Mouse (Mus musculus): Measurements from ENCODE around the gene Senp1. TPM values are rescaled to one million over a fixed set of nuclear protein-coding genes. Genes with fewer than 3 reads are reported as not detected.

Senp1 gene
- polyA plus RNA-seq (2015; fragmentation: Nextera tagmentation; extraction: Ambion mirVana): 23.2 and 24.3 TPM in 2 replicates

GRCm38 (mm10) chr15:98093121-98094011 is at the start of gene Senp1:
Gene Senp1 (minus strand): TSS chr15:98093744.
- no peaks in the 10 kb centered on the region for H3K27me3 ChIP-seq (replicated peaks)
- H3K4me2 ChIP-seq: peak within 1 kb of the TSS; percentile 74
- under 1% methylated on average over 58 of the region's 58 CpGs for WGBS
- no peaks in the 10 kb centered on the region for H3K9me3 ChIP-seq
- peak; percentile 94 for ATAC-seq (replicated peaks)
- H3K4me3 ChIP-seq: peak within 1 kb of the TSS; percentile 79
- peaks cover 24% of the 10 kb centered on the region for H3K4me1 ChIP-seq
- peak within 1 kb of the TSS; percentile 95 for H3K27ac ChIP-seq
- H3K9ac ChIP-seq: peak within 1 kb of the TSS; percentile 92
- no peaks in the 10 kb centered on the region for H3K36me3 ChIP-seq (replicated peaks)

- Histone ChIP-seq H3K4me2 (no peak overlapping the region), H3K4me3 (no peak overlapping the region), H3K27me3 (replicated peaks) (no peaks in the 10 kb centered on the region), H3K27ac (no peak overlapping the region), H3K9ac (no peak overlapping the region), H3K4me1 (peaks cover 14% of the 10 kb centered on the region), H3K36me3 (replicated peaks) (peaks cover 28% of the 10 kb centered on the region), H3K9me3 (no peaks in the 10 kb centered on the region)
- WGBS: 83% methylated on average over 10 of the region's 10 CpGs
- no peak for ATAC-seq (replicated peaks)
Observed at GRCm38 (mm10) chr15:98142515-98142914, 49.0 kb upstream of the Senp1 start.

- 94% methylated on average over 5 of the region's 5 CpGs for WGBS
- Histone ChIP-seq H3K4me2 (no peak overlapping the region), H3K27ac (no peak overlapping the region), H3K4me3 (no peak overlapping the region), H3K9me3 (no peaks in the 10 kb centered on the region), H3K4me1 (peaks cover 11% of the 10 kb centered on the region), H3K36me3 (replicated peaks) (peaks cover 41% of the 10 kb centered on the region), H3K9ac (no peak overlapping the region), H3K27me3 (replicated peaks) (no peaks in the 10 kb centered on the region)
- ATAC-seq (replicated peaks): no peak
Observed at GRCm38 (mm10) chr15:98140809-98141208, 47.3 kb upstream of the Senp1 start.

DNA sequence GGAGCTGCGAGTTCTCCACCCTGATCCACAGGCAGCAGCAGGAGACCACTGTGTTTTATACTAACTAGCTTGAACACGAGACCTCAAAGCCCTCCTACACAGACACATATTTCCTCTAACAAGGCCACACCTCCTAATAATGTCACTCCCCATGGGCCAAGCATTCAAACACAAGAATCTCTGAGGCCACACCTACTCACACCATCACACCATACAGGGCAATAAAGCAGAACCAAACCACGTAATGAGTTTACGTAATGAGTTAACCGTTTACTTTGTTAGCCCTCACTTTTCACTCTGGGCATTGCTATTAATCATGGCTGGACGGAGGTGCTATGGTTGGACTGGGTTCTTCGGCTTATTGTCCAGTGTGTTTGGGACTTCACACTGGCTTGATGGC is 46.2 kb upstream of the Senp1 start:
- Histone ChIP-seq H3K9me3 (no peaks in the 10 kb centered on the region), H3K4me2 (no peak overlapping the region), H3K36me3 (replicated peaks) (peaks cover 43% of the 10 kb centered on the region), H3K27ac (no peak overlapping the region), H3K4me3 (no peak overlapping the region), H3K9ac (no peak overlapping the region), H3K27me3 (replicated peaks) (no peaks in the 10 kb centered on the region), H3K4me1 (peaks cover 8% of the 10 kb centered on the region)
- ATAC-seq (replicated peaks): no peak
- WGBS: 88% methylated on average over 7 of the region's 7 CpGs

DNA sequence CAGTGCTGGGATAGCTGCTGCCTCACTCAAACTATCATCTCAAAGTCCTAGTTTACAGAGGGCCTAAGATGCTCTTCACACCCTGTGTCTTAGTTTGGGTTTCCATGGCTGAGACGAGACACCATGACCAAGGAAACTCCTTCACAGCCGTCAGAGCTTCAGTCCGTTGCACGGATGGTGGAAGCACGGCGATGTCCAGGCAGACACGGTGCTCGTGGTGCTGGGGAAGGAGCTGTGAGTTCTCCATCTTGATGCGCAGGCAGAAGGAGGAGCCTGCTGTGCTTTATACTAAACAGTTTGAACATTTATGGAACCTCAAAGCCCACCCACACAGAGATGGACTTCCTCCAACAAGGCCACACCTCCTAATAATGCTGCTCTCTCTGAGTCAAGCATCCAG is 43.3 kb upstream of the Senp1 start:
- 92% methylated on average over 9 of the region's 9 CpGs for WGBS
- Histone ChIP-seq H3K9ac (no peak overlapping the region), H3K27ac (no peak overlapping the region), H3K36me3 (replicated peaks) (peaks cover 55% of the 10 kb centered on the region), H3K9me3 (no peaks in the 10 kb centered on the region), H3K4me1 (no peaks in the 10 kb centered on the region), H3K4me2 (no peak overlapping the region), H3K4me3 (no peak overlapping the region), H3K27me3 (replicated peaks) (no peaks in the 10 kb centered on the region)
- ATAC-seq (replicated peaks): no peak

DNA sequence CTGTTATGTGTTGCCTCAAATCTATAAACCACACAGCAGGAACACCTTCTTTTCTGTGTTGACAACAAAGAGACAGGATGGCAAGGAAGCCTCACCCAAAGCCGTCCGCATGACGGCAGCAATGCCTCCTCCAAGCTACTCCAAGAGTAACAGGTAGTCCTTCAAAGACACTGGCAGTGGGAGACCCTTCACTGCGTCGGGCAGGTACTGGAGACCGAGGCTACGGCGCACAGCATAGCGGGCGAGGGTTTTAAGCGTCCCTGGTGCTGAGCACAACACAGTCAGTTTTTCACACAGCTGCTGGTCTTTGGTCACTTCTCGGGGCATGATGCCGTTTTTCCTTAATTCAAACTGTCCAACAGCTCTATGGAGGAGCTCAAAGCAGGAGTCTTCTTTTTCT is 42.1 kb upstream of the Senp1 start:
- Histone ChIP-seq H3K9ac (no peak overlapping the region), H3K27ac (no peak overlapping the region), H3K4me2 (no peak overlapping the region), H3K36me3 (replicated peaks) (peaks cover 56% of the 10 kb centered on the region), H3K4me3 (no peak overlapping the region), H3K4me1 (no peaks in the 10 kb centered on the region), H3K9me3 (no peaks in the 10 kb centered on the region), H3K27me3 (replicated peaks) (no peaks in the 10 kb centered on the region)
- ATAC-seq (replicated peaks): no peak
- 94% methylated on average over 13 of the region's 13 CpGs for WGBS

DNA sequence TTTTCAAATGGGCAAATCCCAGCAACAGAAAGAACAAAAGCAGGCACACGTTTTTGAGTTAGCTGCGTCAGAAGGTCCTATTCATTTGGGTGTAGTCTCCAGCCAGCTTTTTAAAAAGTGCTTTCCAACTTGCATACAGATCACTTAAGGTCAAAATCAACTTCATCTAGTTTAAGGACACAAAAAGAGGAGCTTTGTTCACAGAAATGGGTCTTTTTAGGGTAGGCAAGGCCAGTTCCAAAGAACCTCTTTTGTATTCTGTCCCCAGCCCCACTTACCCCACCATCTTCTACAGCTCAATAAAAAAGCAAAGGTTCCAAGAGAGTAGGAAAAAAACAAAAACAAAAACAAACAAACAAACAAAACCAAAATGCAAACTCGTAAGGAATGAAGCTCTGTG is 41.1 kb upstream of the Senp1 start:
- ATAC-seq (replicated peaks): no peak
- Histone ChIP-seq H3K4me1 (no peaks in the 10 kb centered on the region), H3K36me3 (replicated peaks) (peaks cover 56% of the 10 kb centered on the region), H3K27me3 (replicated peaks) (no peaks in the 10 kb centered on the region), H3K4me3 (no peak overlapping the region), H3K9me3 (no peaks in the 10 kb centered on the region), H3K27ac (no peak overlapping the region), H3K4me2 (no peak overlapping the region), H3K9ac (no peak overlapping the region)
- 80% methylated on average over 3 of the region's 3 CpGs for WGBS

GRCm38 (mm10) chr15:98134034-98134433 is 40.5 kb upstream of the Senp1 start:
- no peaks in the 10 kb centered on the region for H3K27me3 ChIP-seq (replicated peaks)
- H3K9ac ChIP-seq: no peak overlapping the region
- H3K9me3 ChIP-seq: no peaks in the 10 kb centered on the region
- peaks cover 55% of the 10 kb centered on the region for H3K36me3 ChIP-seq (replicated peaks)
- no peak overlapping the region for H3K4me3 ChIP-seq
- ATAC-seq (replicated peaks): no peak
- H3K27ac ChIP-seq: peak overlapping the region; percentile 31; the same call in 1 of the 2 replicates
- H3K4me2 ChIP-seq: no peak overlapping the region
- 88% methylated on average over 4 of the region's 4 CpGs for WGBS
- no peaks in the 10 kb centered on the region for H3K4me1 ChIP-seq

- no peak overlapping the region for H3K27ac ChIP-seq
- H3K4me3 ChIP-seq: no peak overlapping the region
- H3K4me2 ChIP-seq: no peak overlapping the region
- WGBS: 92% methylated on average over 3 of the region's 3 CpGs
- no peak overlapping the region for H3K9ac ChIP-seq
- H3K4me1 ChIP-seq: no peaks in the 10 kb centered on the region
- no peaks in the 10 kb centered on the region for H3K27me3 ChIP-seq (replicated peaks)
- no peaks in the 10 kb centered on the region for H3K9me3 ChIP-seq
- no peak for ATAC-seq (replicated peaks)
- H3K36me3 ChIP-seq (replicated peaks): peaks cover 54% of the 10 kb centered on the region
Observed at GRCm38 (mm10) chr15:98133471-98133870, 39.9 kb upstream of the Senp1 start.

- Histone ChIP-seq H3K36me3 (replicated peaks) (peaks cover 57% of the 10 kb centered on the region), H3K9ac (no peak overlapping the region), H3K9me3 (no peaks in the 10 kb centered on the region), H3K4me1 (no peaks in the 10 kb centered on the region), H3K4me2 (no peak overlapping the region), H3K27ac (no peak overlapping the region), H3K27me3 (replicated peaks) (no peaks in the 10 kb centered on the region), H3K4me3 (no peak overlapping the region)
- 92% methylated on average over 15 of the region's 15 CpGs for WGBS
- ATAC-seq (replicated peaks): no peak
Observed at GRCm38 (mm10) chr15:98131942-98132655, 38.6 kb upstream of the Senp1 start.

DNA sequence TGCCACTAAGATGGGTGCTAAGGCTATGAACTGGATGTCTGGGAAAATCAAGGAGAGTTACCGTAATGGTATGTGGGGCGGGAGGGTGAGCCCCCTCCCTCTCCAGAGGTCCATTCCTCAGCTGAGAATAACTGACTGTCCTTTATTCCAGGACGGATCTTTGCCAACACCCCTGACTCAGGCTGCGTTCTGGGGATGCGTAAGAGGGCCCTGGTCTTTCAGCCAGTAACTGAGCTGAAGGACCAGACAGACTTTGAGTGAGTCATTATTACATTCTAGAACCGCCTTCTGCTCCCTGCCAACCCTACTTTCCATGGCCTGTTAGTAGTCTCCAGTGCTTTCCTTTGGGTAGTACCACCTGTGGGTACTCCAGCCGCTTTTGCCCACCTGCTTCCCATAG is 37.9 kb upstream of the Senp1 start:
- Histone ChIP-seq H3K4me3 (no peak overlapping the region), H3K36me3 (replicated peaks) (peaks cover 51% of the 10 kb centered on the region), H3K9me3 (no peaks in the 10 kb centered on the region), H3K9ac (no peak overlapping the region), H3K27ac (no peak overlapping the region), H3K4me1 (no peaks in the 10 kb centered on the region), H3K27me3 (replicated peaks) (no peaks in the 10 kb centered on the region), H3K4me2 (no peak overlapping the region)
- 94% methylated on average over 7 of the region's 7 CpGs for WGBS
- ATAC-seq (replicated peaks): no peak

GRCm38 (mm10) chr15:98131001-98131400 is 37.5 kb upstream of the Senp1 start:
- WGBS: 97% methylated on average over 4 of the region's 4 CpGs
- H3K4me2 ChIP-seq: no peak overlapping the region
- H3K9ac ChIP-seq: no peak overlapping the region
- H3K27ac ChIP-seq: no peak overlapping the region
- peaks cover 51% of the 10 kb centered on the region for H3K36me3 ChIP-seq (replicated peaks)
- H3K27me3 ChIP-seq (replicated peaks): no peaks in the 10 kb centered on the region
- no peak for ATAC-seq (replicated peaks)
- no peak overlapping the region for H3K4me3 ChIP-seq
- H3K4me1 ChIP-seq: no peaks in the 10 kb centered on the region
- no peaks in the 10 kb centered on the region for H3K9me3 ChIP-seq

Data from midbrain, embryonic 15.5 days (tissue).